Mouse (Mus musculus) kidney, embryonic 15.5 days (tissue): ENCODE results near the gene Sdk1. TPM values are rescaled to one million over a fixed set of nuclear protein-coding genes. Genes with fewer than 3 reads are reported as not detected.

Source experiments
- ATAC-seq: fragments of 200-750 bp; cut with Nextera tagmentation; replicated peaks from 2 replicates; pipeline ENCODE4 v1.8.0; 2017; ENCODE audit warnings: moderate TSS enrichment; ENCODE audit not compliant: low FRiP score
- H3K27ac ChIP-seq: fragments of 300-500 bp; sonication (generic); 2 replicates; pipeline ENCODE4 v1.5.1; 2015; ENCODE audit warnings: mild to moderate bottlenecking, inconsistent platforms
- H3K27me3 ChIP-seq: fragments of 300-500 bp; sonication (generic); 2 replicates; pipeline ENCODE4 v1.6.1; 2015; ENCODE audit warnings: inconsistent platforms
- H3K36me3 ChIP-seq: fragments of 300-500 bp; sonication (generic); 2 replicates; pipeline ENCODE4 v1.6.1; 2015; ENCODE audit warnings: inconsistent platforms
- H3K4me1 ChIP-seq: fragments of 300-500 bp; sonication (generic); 2 replicates; pipeline ENCODE4 v1.6.1; 2015; ENCODE audit warnings: inconsistent platforms
- H3K4me2 ChIP-seq: fragments of 300-500 bp; sonication (generic); 2 replicates; pipeline ENCODE4 v1.6.1; 2015; ENCODE audit warnings: moderate library complexity, mild to moderate bottlenecking, inconsistent platforms
- H3K4me3 ChIP-seq: fragments of 300-500 bp; sonication (generic); replicated peaks from 2 replicates; pipeline ENCODE4 v1.5.1; 2015; ENCODE audit warnings: mild to moderate bottlenecking, inconsistent platforms
- H3K9ac ChIP-seq: fragments of 300-500 bp; sonication (generic); 2 replicates; pipeline ENCODE4 v1.6.1; 2015; ENCODE audit warnings: mild to moderate bottlenecking, inconsistent platforms
- H3K9me3 ChIP-seq: fragments of 300-500 bp; sonication (generic); replicated peaks from 2 replicates; pipeline ENCODE4 v1.6.1; 2016; ENCODE audit warnings: inconsistent platforms
- WGBS: fragments of 180-500 bp; shearing (Covaris S2); methylation state at CpG from one replicate; pipeline ENCODE4 v1.1.7; 2015; ENCODE audit warnings: mixed read lengths; 5-methylcytosine and 5-hydroxymethylcytosine counted together
- polyA plus RNA-seq: library from polyadenylated mRNA; unstranded; fragments of >200 nt; fragmentation: Nextera tagmentation; extraction: Ambion mirVana; gene quantifications from 2 replicates; pipeline ENCODE4 v1.2.1, GENCODE M21; 2015

The Sdk1 gene
- polyA plus RNA-seq, 1 experiment from 2014 or later = 3.3 TPM

GRCm38 (mm10) chr5:141738725-141739124 is 497.4 kb downstream of the Sdk1 start:
- no peak overlapping the region for H3K9ac ChIP-seq
- 78% methylated on average over 5 of the region's 5 CpGs for WGBS
- H3K4me3 ChIP-seq = no peak overlapping the region
- no peak overlapping the region for H3K27ac ChIP-seq
- no peak for ATAC-seq
- H3K4me2 ChIP-seq = no peak overlapping the region
- no peaks in the 10 kb centered on the region for H3K27me3 ChIP-seq
- no peaks in the 10 kb centered on the region for H3K36me3 ChIP-seq
- H3K4me1 ChIP-seq = no peaks in the 10 kb centered on the region
- no peaks in the 10 kb centered on the region; the same call in 1 of the 2 replicates for H3K9me3 ChIP-seq

GRCm38 (mm10) chr5:141748793-141749192 is 507.5 kb downstream of the Sdk1 start:
- Histone ChIP-seq H3K27ac (no peak overlapping the region), H3K9ac (no peak overlapping the region), H3K9me3 (no peaks in the 10 kb centered on the region), H3K27me3 (0 out of 2 replicates have a peak, but pooled peaks cover 4% of the 10 kb centered on the region), H3K36me3 (no peaks in the 10 kb centered on the region), H3K4me2 (no peak overlapping the region), H3K4me3 (no peak overlapping the region), H3K4me1 (no peaks in the 10 kb centered on the region)
- ATAC-seq = no peak
- 94% methylated on average over 4 of the region's 4 CpGs for WGBS

DNA sequence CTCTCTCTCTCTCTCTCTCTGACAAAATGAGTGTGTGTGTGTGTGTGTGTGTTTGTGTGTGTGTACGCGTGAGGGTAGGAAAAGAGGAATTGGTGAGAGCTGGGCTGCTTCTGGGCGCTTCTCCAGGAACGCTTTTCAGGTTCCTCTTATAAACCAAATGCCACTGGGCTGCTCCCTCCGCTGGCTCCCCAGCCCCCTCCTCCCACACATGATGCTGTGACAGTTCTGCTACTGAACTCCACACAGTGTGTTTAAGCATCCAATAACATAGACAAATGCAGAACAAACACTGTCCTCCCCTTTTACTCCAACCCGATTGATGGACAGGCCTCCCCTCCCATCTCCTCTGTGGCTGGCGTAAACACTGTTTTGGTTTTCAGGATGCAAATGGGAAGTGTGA is 513.0 kb downstream of the Sdk1 start:
- Histone ChIP-seq H3K9ac (no peak overlapping the region), H3K27me3 (0 out of 2 replicates have a peak, but pooled peaks cover 4% of the 10 kb centered on the region), H3K4me3 (no peak overlapping the region), H3K27ac (no peak overlapping the region), H3K4me1 (peaks cover 12% of the 10 kb centered on the region), H3K4me2 (no peak overlapping the region), H3K36me3 (no peaks in the 10 kb centered on the region), H3K9me3 (no peaks in the 10 kb centered on the region)
- ATAC-seq = no peak
- 18% methylated on average over 7 of the region's 7 CpGs for WGBS

GRCm38 (mm10) chr5:141758885-141759284 is 517.6 kb downstream of the Sdk1 start:
- Histone ChIP-seq H3K4me1 (peaks cover 12% of the 10 kb centered on the region), H3K9me3 (no peaks in the 10 kb centered on the region), H3K27ac (no peak overlapping the region), H3K4me3 (no peak overlapping the region), H3K4me2 (no peak overlapping the region), H3K9ac (no peak overlapping the region), H3K36me3 (no peaks in the 10 kb centered on the region), H3K27me3 (no peaks in the 10 kb centered on the region)
- 53% methylated on average over 8 of the region's 8 CpGs for WGBS
- ATAC-seq = no peak

DNA sequence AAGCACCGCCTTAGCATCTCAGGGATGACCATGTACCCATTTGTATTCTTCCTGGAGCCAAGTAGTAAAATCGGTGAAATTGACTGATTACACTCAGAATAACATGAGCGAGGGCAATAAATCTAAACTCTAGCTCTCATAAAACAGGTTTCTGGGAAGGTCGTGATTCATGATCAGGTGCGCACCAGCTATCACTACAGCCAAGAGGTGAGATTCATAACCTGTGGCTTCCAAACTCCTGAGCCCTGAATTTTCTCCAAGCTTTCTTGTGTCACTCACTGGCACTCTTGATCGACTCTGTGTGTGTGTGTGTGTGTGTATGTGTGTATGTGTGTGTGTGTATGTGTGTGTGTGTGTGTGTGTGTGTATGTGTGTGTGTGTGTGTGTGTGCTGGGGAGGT is 522.8 kb downstream of the Sdk1 start:
- Histone ChIP-seq H3K9ac (no peak overlapping the region), H3K4me1 (peaks cover 1% of the 10 kb centered on the region; the same call in 1 of the 2 replicates), H3K4me3 (no peak overlapping the region), H3K9me3 (no peaks in the 10 kb centered on the region), H3K36me3 (no peaks in the 10 kb centered on the region), H3K27ac (no peak overlapping the region), H3K4me2 (no peak overlapping the region), H3K27me3 (no peaks in the 10 kb centered on the region)
- no peak for ATAC-seq
- WGBS = 83% methylated on average over 6 of the region's 6 CpGs

DNA sequence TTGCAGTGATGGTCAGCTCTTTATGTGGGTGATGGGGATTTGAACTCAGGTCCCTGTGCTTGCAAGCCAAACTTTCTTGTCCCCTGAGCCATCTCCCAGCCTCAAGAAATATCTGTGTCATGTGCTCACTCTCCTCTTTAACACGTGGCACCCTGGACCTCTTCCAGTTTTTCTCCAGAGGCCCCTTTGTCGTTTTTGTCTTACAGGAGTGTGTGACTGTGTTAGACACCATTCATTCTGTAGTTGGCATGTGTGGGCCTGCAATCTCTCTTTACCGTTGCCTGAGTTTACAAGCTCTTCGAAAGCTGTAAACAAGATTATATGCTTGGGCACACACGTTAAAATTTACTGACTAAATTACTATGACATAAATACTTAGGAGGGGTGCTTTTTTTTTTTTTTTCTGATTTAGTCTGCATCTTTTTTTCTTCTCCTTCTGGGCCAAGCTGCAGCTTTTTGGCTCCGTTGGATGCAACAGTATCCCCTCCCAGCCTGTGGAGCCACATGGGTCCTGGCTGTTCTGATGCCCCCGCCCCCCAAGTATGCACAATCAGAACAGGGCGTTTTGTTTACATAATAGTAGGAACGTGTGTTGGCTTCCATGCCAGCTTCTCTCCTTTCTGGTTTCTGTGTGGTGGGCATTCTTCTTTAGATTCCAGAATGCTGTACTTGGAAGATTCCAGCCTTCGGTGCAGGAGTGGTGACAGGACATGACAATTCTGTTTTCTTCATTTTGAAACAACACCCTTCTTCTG is 527.6 kb downstream of the Sdk1 start:
- WGBS = 67% methylated on average over 10 of the region's 10 CpGs
- Histone ChIP-seq H3K27me3 (no peaks in the 10 kb centered on the region), H3K9me3 (no peaks in the 10 kb centered on the region), H3K9ac (no peak overlapping the region), H3K27ac (no peak overlapping the region), H3K36me3 (no peaks in the 10 kb centered on the region), H3K4me2 (no peak overlapping the region), H3K4me1 (no peaks in the 10 kb centered on the region), H3K4me3 (no peak overlapping the region)
- ATAC-seq = no peak

DNA sequence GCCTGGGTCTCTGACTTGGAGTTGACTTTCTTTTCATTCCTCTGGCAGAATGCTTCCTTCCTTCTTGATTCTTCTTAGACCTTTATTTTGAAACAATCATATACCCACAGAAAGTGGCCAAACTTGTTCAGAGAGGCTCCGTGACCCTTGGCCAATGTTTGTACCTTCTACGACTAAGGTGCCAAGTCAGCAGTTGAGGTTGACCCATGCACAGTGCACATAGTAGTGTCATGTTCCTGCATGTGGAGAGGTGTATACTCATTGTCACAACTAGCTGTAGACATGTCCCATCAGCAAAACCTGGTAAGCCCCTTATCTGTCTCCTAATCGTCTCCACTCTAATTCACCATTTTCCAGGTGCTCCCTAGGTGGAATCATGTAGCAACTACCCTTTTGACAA is 530.2 kb downstream of the Sdk1 start:
- Histone ChIP-seq H3K9me3 (no peaks in the 10 kb centered on the region), H3K4me2 (no peak overlapping the region), H3K4me3 (no peak overlapping the region), H3K27ac (no peak overlapping the region), H3K9ac (no peak overlapping the region), H3K4me1 (no peaks in the 10 kb centered on the region), H3K36me3 (no peaks in the 10 kb centered on the region), H3K27me3 (no peaks in the 10 kb centered on the region)
- ATAC-seq = no peak
- 90% methylated on average over 3 of the region's 3 CpGs for WGBS

- 80% methylated on average over 4 of the region's 4 CpGs for WGBS
- H3K9ac ChIP-seq = no peak overlapping the region
- no peak overlapping the region for H3K4me2 ChIP-seq
- H3K4me1 ChIP-seq = no peaks in the 10 kb centered on the region
- H3K27me3 ChIP-seq = no peaks in the 10 kb centered on the region
- no peaks in the 10 kb centered on the region for H3K9me3 ChIP-seq
- H3K27ac ChIP-seq = no peak overlapping the region
- no peaks in the 10 kb centered on the region for H3K36me3 ChIP-seq
- ATAC-seq = no peak
- no peak overlapping the region for H3K4me3 ChIP-seq
These were observed 536.9 kb downstream of the Sdk1 start for GRCm38 (mm10) chr5:141778231-141778630.

GRCm38 (mm10) chr5:141781142-141781541 is 539.9 kb downstream of the Sdk1 start:
- no peaks in the 10 kb centered on the region for H3K9me3 ChIP-seq
- no peak for ATAC-seq
- H3K27ac ChIP-seq = no peak overlapping the region
- H3K9ac ChIP-seq = no peak overlapping the region
- H3K4me3 ChIP-seq = no peak overlapping the region
- 82% methylated on average over 2 of the region's 2 CpGs for WGBS
- H3K27me3 ChIP-seq = no peaks in the 10 kb centered on the region
- H3K4me1 ChIP-seq = no peaks in the 10 kb centered on the region
- H3K36me3 ChIP-seq = no peaks in the 10 kb centered on the region
- no peak overlapping the region for H3K4me2 ChIP-seq

GRCm38 (mm10) chr5:141782330-141782729 is 541.0 kb downstream of the Sdk1 start:
- WGBS = 88% methylated on average over 5 of the region's 5 CpGs
- no peak overlapping the region for H3K27ac ChIP-seq
- H3K9ac ChIP-seq = no peak overlapping the region
- no peaks in the 10 kb centered on the region for H3K4me1 ChIP-seq
- H3K4me3 ChIP-seq = no peak overlapping the region
- H3K27me3 ChIP-seq = no peaks in the 10 kb centered on the region
- no peaks in the 10 kb centered on the region for H3K36me3 ChIP-seq
- no peak overlapping the region for H3K4me2 ChIP-seq
- ATAC-seq = no peak
- H3K9me3 ChIP-seq = no peaks in the 10 kb centered on the region

DNA sequence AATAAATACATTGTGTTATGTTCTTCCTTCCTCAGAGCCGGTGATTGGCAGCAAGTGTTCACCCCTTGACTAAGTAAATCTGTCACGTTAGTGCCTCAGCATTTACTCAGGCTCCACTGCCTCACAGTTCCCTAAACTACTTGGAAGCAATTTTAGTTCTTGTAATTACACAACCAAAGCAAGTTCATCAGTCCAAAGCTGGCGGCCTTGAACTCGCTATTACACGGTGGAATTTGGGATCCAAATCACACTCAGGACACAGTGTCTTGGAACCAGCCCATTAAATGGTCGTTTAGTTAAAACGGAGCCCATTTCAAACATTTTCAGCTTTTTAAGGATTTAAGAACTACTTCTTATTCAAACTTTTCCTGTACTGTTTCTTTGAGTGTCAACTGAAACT is 542.2 kb downstream of the Sdk1 start:
- Histone ChIP-seq H3K27ac (no peak overlapping the region), H3K27me3 (no peaks in the 10 kb centered on the region), H3K4me1 (no peaks in the 10 kb centered on the region), H3K4me3 (no peak overlapping the region), H3K9me3 (no peaks in the 10 kb centered on the region), H3K4me2 (no peak overlapping the region), H3K36me3 (no peaks in the 10 kb centered on the region), H3K9ac (no peak overlapping the region)
- WGBS = 93% methylated on average over 7 of the region's 7 CpGs
- no peak for ATAC-seq

- H3K9ac ChIP-seq = no peak overlapping the region
- no peak overlapping the region for H3K4me2 ChIP-seq
- no peak for ATAC-seq
- H3K4me3 ChIP-seq = no peak overlapping the region
- WGBS = 86% methylated on average over 4 of the region's 4 CpGs
- H3K9me3 ChIP-seq = no peaks in the 10 kb centered on the region
- H3K36me3 ChIP-seq = no peaks in the 10 kb centered on the region
- no peak overlapping the region for H3K27ac ChIP-seq
- H3K4me1 ChIP-seq = no peaks in the 10 kb centered on the region
- H3K27me3 ChIP-seq = no peaks in the 10 kb centered on the region
These were observed 552.6 kb downstream of the Sdk1 start for GRCm38 (mm10) chr5:141793926-141794325.

DNA sequence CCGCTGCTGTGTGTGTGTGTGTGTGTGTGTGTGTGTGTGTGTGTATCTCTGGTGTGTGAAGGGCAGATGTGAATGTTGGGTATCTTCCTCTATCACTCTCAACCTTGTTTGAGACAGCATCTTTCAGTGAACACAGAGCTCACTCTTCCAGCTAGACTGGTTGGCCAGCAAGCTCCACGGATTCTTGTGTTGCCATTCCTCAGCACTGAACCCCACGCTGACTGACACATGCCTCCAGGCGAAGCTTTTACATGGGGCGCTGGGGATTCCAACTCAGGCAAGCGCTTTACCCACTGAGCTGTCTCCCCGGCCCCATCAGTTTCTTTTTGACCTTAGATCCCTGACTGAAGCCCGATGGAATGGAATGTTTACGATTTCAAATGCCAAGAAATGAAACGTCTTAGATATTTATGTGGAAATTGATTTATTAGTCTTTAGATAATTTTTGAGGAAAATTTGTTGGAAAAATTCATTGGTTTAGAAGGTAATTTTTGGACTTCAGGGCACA is 582.6 kb downstream of the Sdk1 start:
- Histone ChIP-seq H3K27ac (no peak overlapping the region), H3K36me3 (no peaks in the 10 kb centered on the region), H3K4me2 (no peak overlapping the region), H3K4me1 (0 out of 2 replicates have a peak, but pooled peaks cover 4% of the 10 kb centered on the region), H3K27me3 (no peaks in the 10 kb centered on the region), H3K9ac (no peak overlapping the region), H3K4me3 (no peak overlapping the region), H3K9me3 (no peaks in the 10 kb centered on the region)
- ATAC-seq = no peak
- 68% methylated on average over 10 of the region's 10 CpGs for WGBS
